Mouse (Mus musculus): Measurements from ENCODE around the gene Lypd5. TPM values are rescaled to one million over a fixed set of nuclear protein-coding genes. Genes with fewer than 3 reads are reported as not detected.

The Lypd5 gene
- total RNA-seq, 2 experiments from 2014 or later = not detected

Other genes starting within 250 kb of the Lypd5 start
- gene Zfp112, start 236.9 kb upstream of the Lypd5 start, total RNA-seq (2014; fragmentation: Nextera tagmentation) = 1.1 and 1.9 TPM in 2 replicates
- 0.22 and 0.57 TPM in 2 replicates for gene Zfp112, start 236.9 kb upstream of the Lypd5 start, total RNA-seq (2017)
- 8.6 and 10.4 TPM in 2 replicates for gene Zfp235, start 215.0 kb upstream of the Lypd5 start, total RNA-seq (2014; fragmentation: Nextera tagmentation)
- 8.9 and 9.6 TPM in 2 replicates for gene Zfp235, start 215.0 kb upstream of the Lypd5 start, total RNA-seq (2017)
- 0.62 and 2.0 TPM in 2 replicates for gene Zfp114, start 174.1 kb upstream of the Lypd5 start, total RNA-seq (2014; fragmentation: Nextera tagmentation)
- gene Zfp114, start 174.1 kb upstream of the Lypd5 start, total RNA-seq (2017) = 2.4 and 3.5 TPM in 2 replicates
- gene Zfp111, start 137.8 kb upstream of the Lypd5 start, total RNA-seq (2014; fragmentation: Nextera tagmentation) = 18.1 and 19.8 TPM in 2 replicates
- 18.8 and 21.2 TPM in 2 replicates for gene Zfp111, start 137.8 kb upstream of the Lypd5 start, total RNA-seq (2017)
- 3.3 and 7.0 TPM in 2 replicates for gene Zfp109, start 111.6 kb upstream of the Lypd5 start, total RNA-seq (2014; fragmentation: Nextera tagmentation)
- gene Zfp109, start 111.6 kb upstream of the Lypd5 start, total RNA-seq (2017) = 8.7 and 9.0 TPM in 2 replicates
- gene Zfp108, start 94.4 kb upstream of the Lypd5 start, total RNA-seq (2014; fragmentation: Nextera tagmentation) = 1.5 and 3.1 TPM in 2 replicates
- gene Zfp108, start 94.4 kb upstream of the Lypd5 start, total RNA-seq (2017) = 2.6 and 3.3 TPM in 2 replicates
- gene Zfp93, start 78.8 kb upstream of the Lypd5 start, total RNA-seq (2014; fragmentation: Nextera tagmentation) = 1.3 and 3.9 TPM in 2 replicates
- gene Zfp93, start 78.8 kb upstream of the Lypd5 start, total RNA-seq (2017) = 1.1 and 3.0 TPM in 2 replicates
- 16.5 and 16.8 TPM in 2 replicates for gene Zfp61, start 48.0 kb upstream of the Lypd5 start, total RNA-seq (2014; fragmentation: Nextera tagmentation)
- 16.7 and 27.7 TPM in 2 replicates for gene Zfp61, start 48.0 kb upstream of the Lypd5 start, total RNA-seq (2017)
- gene Zfp94, start 32.5 kb upstream of the Lypd5 start, total RNA-seq (2014; fragmentation: Nextera tagmentation) = 5.8 and 6.0 TPM in 2 replicates
- 2.0 and 3.4 TPM in 2 replicates for gene Zfp94, start 32.5 kb upstream of the Lypd5 start, total RNA-seq (2017)
- not detected in 2 replicates for gene Tescl, start 15.3 kb upstream of the Lypd5 start, total RNA-seq (2014; fragmentation: Nextera tagmentation)
- not detected in 2 replicates for gene Tescl, start 15.3 kb upstream of the Lypd5 start, total RNA-seq (2017)
- 24.2 and 31.4 TPM in 2 replicates for gene Kcnn4, start 21.1 kb downstream of the Lypd5 start, total RNA-seq (2014; fragmentation: Nextera tagmentation)
- 36.3 and 43.5 TPM in 2 replicates for gene Kcnn4, start 21.1 kb downstream of the Lypd5 start, total RNA-seq (2017)
- gene Smg9, start 50.4 kb downstream of the Lypd5 start, total RNA-seq (2014; fragmentation: Nextera tagmentation) = 21.6 and 29.5 TPM in 2 replicates
- gene Smg9, start 50.4 kb downstream of the Lypd5 start, total RNA-seq (2017) = 19.5 and 21.8 TPM in 2 replicates
- gene Irgc1, start 103.1 kb downstream of the Lypd5 start, total RNA-seq (2014; fragmentation: Nextera tagmentation) = not detected in 2 replicates
- not detected in 2 replicates for gene Irgc1, start 103.1 kb downstream of the Lypd5 start, total RNA-seq (2017)
- gene Plaur, start 113.3 kb downstream of the Lypd5 start, total RNA-seq (2014; fragmentation: Nextera tagmentation) = 19.0 and 20.5 TPM in 2 replicates
- 23.9 and 26.2 TPM in 2 replicates for gene Plaur, start 113.3 kb downstream of the Lypd5 start, total RNA-seq (2017)
- gene Cadm4, start 132.8 kb downstream of the Lypd5 start, total RNA-seq (2014; fragmentation: Nextera tagmentation) = not detected in 2 replicates
- not detected in 2 replicates for gene Cadm4, start 132.8 kb downstream of the Lypd5 start, total RNA-seq (2017)
- gene Zfp428, start 157.8 kb downstream of the Lypd5 start, total RNA-seq (2014; fragmentation: Nextera tagmentation) = 1.5 and 4.0 TPM in 2 replicates
- 2.2 and 2.7 TPM in 2 replicates for gene Zfp428, start 157.8 kb downstream of the Lypd5 start, total RNA-seq (2017)
- not detected in 2 replicates for gene AC161166.1, start 163.3 kb downstream of the Lypd5 start, total RNA-seq (2014; fragmentation: Nextera tagmentation)
- gene AC161166.1, start 163.3 kb downstream of the Lypd5 start, total RNA-seq (2017) = not detected in 2 replicates
- gene Irgq, start 181.5 kb downstream of the Lypd5 start, total RNA-seq (2014; fragmentation: Nextera tagmentation) = 5.1 and 5.9 TPM in 2 replicates
- gene Irgq, start 181.5 kb downstream of the Lypd5 start, total RNA-seq (2017) = 3.3 and 4.2 TPM in 2 replicates
- not detected in 2 replicates for gene Pinlyp, start 196.9 kb downstream of the Lypd5 start, total RNA-seq (2014; fragmentation: Nextera tagmentation)
- not detected in 2 replicates for gene Pinlyp, start 196.9 kb downstream of the Lypd5 start, total RNA-seq (2017)
- gene Xrcc1, start 197.1 kb downstream of the Lypd5 start, total RNA-seq (2014; fragmentation: Nextera tagmentation) = 72.6 and 80.6 TPM in 2 replicates
- 38.6 and 40.9 TPM in 2 replicates for gene Xrcc1, start 197.1 kb downstream of the Lypd5 start, total RNA-seq (2017)
- gene Ethe1, start 238.3 kb downstream of the Lypd5 start, total RNA-seq (2014; fragmentation: Nextera tagmentation) = 50.4 and 71.3 TPM in 2 replicates
- gene Ethe1, start 238.3 kb downstream of the Lypd5 start, total RNA-seq (2017) = 23.4 and 28.3 TPM in 2 replicates
- 0.41 and 0.75 TPM in 2 replicates for gene Zfp575, start 238.4 kb downstream of the Lypd5 start, total RNA-seq (2014; fragmentation: Nextera tagmentation)
- not detected in 2 replicates for gene Zfp575, start 238.4 kb downstream of the Lypd5 start, total RNA-seq (2017)